Comparison of ENCODE assay signal across 18 mouse cellular contexts in the genomic region with DNA sequence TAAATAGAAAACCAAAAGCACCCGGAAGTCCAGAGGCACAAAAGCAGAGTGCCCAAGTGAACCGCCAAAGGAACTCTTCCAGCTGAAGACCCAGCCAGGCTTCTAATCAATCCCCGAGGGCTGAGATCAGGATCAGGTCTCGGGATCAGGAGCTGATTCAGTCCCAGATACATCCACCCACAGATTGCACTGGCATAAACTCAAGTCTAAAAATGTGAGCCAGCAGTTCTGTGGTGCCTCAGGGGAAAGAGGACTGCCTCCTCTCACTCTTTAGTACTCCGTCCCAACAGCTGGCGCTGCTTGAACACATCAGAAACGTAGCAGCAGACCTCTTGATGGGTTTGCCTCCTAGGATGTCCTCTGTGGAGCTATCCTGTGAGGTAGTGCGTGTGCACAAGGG. TPM values are rescaled to one million over a fixed set of nuclear protein-coding genes. Genes with fewer than 3 reads are reported as not detected.
DNase-seq lines count a peak whose midpoint lies in the region; ATAC-seq and TF ChIP-seq lines count a peak whose summit lies in the region.
"Had no signal": no experiment of that assay in that cellular context is flagged by ENCODE, and none has a peak within 500 bp of the region (broad histone marks: within the 10 kb centered on the region; RNA-seq: fewer than 3 reads in every experiment).

No protein-coding gene starts in this region.

- ATAC-seq in forebrain, postnatal 0 days: no peak
- ATAC-seq in forebrain, embryonic 16.5 days: no peak
- no peak for ATAC-seq in embryonic facial prominence, embryonic 14.5 days (ENCODE audit: low read depth)
- ATAC-seq in limb, embryonic 14.5 days (ENCODE audit: low FRiP score, low read depth): no peak
- no peak for ATAC-seq in inflammation-experienced regulatory T-cells, adult 6 months

- no peak for DNase-seq in forebrain, postnatal 0 days
- peak; percentile 55 for DNase-seq in 3T3-L1 (ENCODE audit: low read depth, low spot score)
- peak; percentile 22 for DNase-seq in embryonic facial prominence, embryonic 14.5 days (ENCODE audit: low spot score)
- DNase-seq in limb, embryonic 14.5 days (ENCODE audit: low spot score): no peak
- DNase-seq in adrenal gland, adult 18-20 months (ENCODE audit: low spot score in 2 of 2): no peak
- no peak for DNase-seq in cerebellum, postnatal 25 days
- DNase-seq: adrenal gland, adult 2 months; B cell, adult 2 months; cerebellum, adult 18-20 months; heart, adult 18-20 months had no signal

- no peaks in the 10 kb centered on the region for H3K27me3 ChIP-seq in forebrain, postnatal 0 days (ENCODE audit: insufficient read depth, low read length)
- peaks cover 9% of the 10 kb centered on the region; the same call in 1 of the 2 replicates for H3K27me3 ChIP-seq in forebrain, embryonic 16.5 days (replicated peaks; ENCODE audit: control insufficient read depth, insufficient read depth, low read length)
- no peaks in the 10 kb centered on the region for H3K27me3 ChIP-seq in embryonic facial prominence, embryonic 14.5 days (replicated peaks; ENCODE audit: control insufficient read depth, insufficient read depth, low read length)
- no peaks in the 10 kb centered on the region for H3K27me3 ChIP-seq in limb, embryonic 14.5 days (ENCODE audit: control insufficient read depth, insufficient read depth, low read length)

- TF ChIP-seq CTCF in forebrain, postnatal 0 days (IDR thresholded peaks at IDR 0.05; ENCODE audit: low read depth): no peak

- no peak for TF ChIP-seq POLR2A in limb, embryonic 14.5 days (IDR thresholded peaks at IDR 0.05; ENCODE audit: borderline replicate concordance, extremely low read depth, insufficient read depth, insufficient read length)

- H3K9me3 ChIP-seq in forebrain, postnatal 0 days (ENCODE audit: low read length): no peaks in the 10 kb centered on the region
- H3K9me3 ChIP-seq in forebrain, embryonic 16.5 days (ENCODE audit: control insufficient read depth, low read length): no peaks in the 10 kb centered on the region
- H3K9me3 ChIP-seq in embryonic facial prominence, embryonic 14.5 days (ENCODE audit: control insufficient read depth, low read length): no peaks in the 10 kb centered on the region
- no peaks in the 10 kb centered on the region for H3K9me3 ChIP-seq in limb, embryonic 14.5 days (ENCODE audit: control insufficient read depth, low read length)
- H3K9me3 ChIP-seq: intestine, embryonic 15.5 days had no signal

- H3K36me3 ChIP-seq in forebrain, postnatal 0 days (ENCODE audit: insufficient read depth): no peaks in the 10 kb centered on the region
- H3K36me3 ChIP-seq in forebrain, embryonic 16.5 days (ENCODE audit: control insufficient read depth, insufficient read depth): no peaks in the 10 kb centered on the region
- H3K36me3 ChIP-seq in embryonic facial prominence, embryonic 14.5 days (ENCODE audit: control insufficient read depth, insufficient read depth, low read length): no peaks in the 10 kb centered on the region
- H3K36me3 ChIP-seq in limb, embryonic 14.5 days (ENCODE audit: control insufficient read depth, insufficient read depth, low read length): no peaks in the 10 kb centered on the region
- H3K36me3 ChIP-seq: intestine, embryonic 15.5 days had no signal

- peak overlapping the region; percentile 74; the same call in 1 of the 2 replicates for H3K4me2 ChIP-seq in forebrain, postnatal 0 days (ENCODE audit: low read depth)
- no peak overlapping the region for H3K4me2 ChIP-seq in forebrain, embryonic 16.5 days (ENCODE audit: low read length)
- peak overlapping the region; percentile 71; the same call in 1 of the 2 replicates for H3K4me2 ChIP-seq in embryonic facial prominence, embryonic 14.5 days (ENCODE audit: low read depth, low read length)
- no peak overlapping the region for H3K4me2 ChIP-seq in limb, embryonic 14.5 days (replicated peaks; ENCODE audit: low read depth, low read length, severe bottlenecking)

- 78% methylated on average over 8 of the region's 8 CpGs for WGBS in forebrain, postnatal 0 days
- WGBS in forebrain, embryonic 16.5 days: 80% methylated on average over 8 of the region's 8 CpGs
- WGBS in embryonic facial prominence, embryonic 14.5 days: 60% methylated on average over 8 of the region's 8 CpGs
- 72% methylated on average over 8 of the region's 8 CpGs for WGBS in limb, embryonic 14.5 days

- H3K9ac ChIP-seq in forebrain, postnatal 0 days: no peak overlapping the region
- H3K9ac ChIP-seq in forebrain, embryonic 16.5 days (replicated peaks; ENCODE audit: low read depth, low read length): no peak overlapping the region
- H3K9ac ChIP-seq in embryonic facial prominence, embryonic 14.5 days (ENCODE audit: low read depth, low read length): peak overlapping the region; percentile 74; the same call in 1 of the 2 replicates
- H3K9ac ChIP-seq in limb, embryonic 14.5 days (ENCODE audit: low read depth, low read length, severe bottlenecking): peak overlapping the region; percentile 74; the same call in 1 of the 2 replicates
- H3K9ac ChIP-seq: liver, embryonic 14.5 days had no signal

- no peak overlapping the region for H3K4me3 ChIP-seq in forebrain, postnatal 0 days (ENCODE audit: low read depth, low read length)
- no peak overlapping the region for H3K4me3 ChIP-seq in forebrain, embryonic 16.5 days (replicated peaks; ENCODE audit: low read length)
- H3K4me3 ChIP-seq in embryonic facial prominence, embryonic 14.5 days (ENCODE audit: low read depth, low read length): no peak overlapping the region
- H3K4me3 ChIP-seq in limb, embryonic 14.5 days (replicated peaks; ENCODE audit: low read length): no peak overlapping the region

- no peak overlapping the region for H3K27ac ChIP-seq in forebrain, postnatal 0 days (ENCODE audit: low read depth, low read length)
- no peak overlapping the region for H3K27ac ChIP-seq in forebrain, embryonic 16.5 days (ENCODE audit: low read length)
- H3K27ac ChIP-seq in embryonic facial prominence, embryonic 14.5 days (replicated peaks; ENCODE audit: low read depth, low read length): no peak overlapping the region
- no peak overlapping the region for H3K27ac ChIP-seq in limb, embryonic 14.5 days (replicated peaks; ENCODE audit: low read depth, low read length)
- H3K27ac ChIP-seq: liver, embryonic 14.5 days had no signal

- H3K4me1 ChIP-seq in forebrain, postnatal 0 days (ENCODE audit: insufficient read depth): peaks cover 11% of the 10 kb centered on the region
- peaks cover 8% of the 10 kb centered on the region for H3K4me1 ChIP-seq in forebrain, embryonic 16.5 days (replicated peaks; ENCODE audit: control insufficient read depth, insufficient read depth, low read length)
- H3K4me1 ChIP-seq in embryonic facial prominence, embryonic 14.5 days (ENCODE audit: control insufficient read depth, insufficient read depth, low read length): peaks cover 9% of the 10 kb centered on the region; the same call in 1 of the 2 replicates
- peaks cover 8% of the 10 kb centered on the region for H3K4me1 ChIP-seq in limb, embryonic 14.5 days (ENCODE audit: control insufficient read depth, insufficient read depth, low read length)

RNA-seq across cellular contexts. Expression of a gene that starts 16.4 kb away (rescaled TPM):
- total RNA-seq in forebrain, postnatal 0 days (2014; rRNA removed): 4.5 and 5.9 TPM in 2 replicates
- polyA plus RNA-seq in forebrain, postnatal 0 days (2015; fragmentation: Nextera tagmentation; extraction: Ambion mirVana): 6.8 TPM in 2 replicates
- 0.86 and 1.5 TPM in 2 replicates for polyA plus RNA-seq in forebrain, embryonic 16.5 days (2015; fragmentation: Nextera tagmentation; extraction: Ambion mirVana)
- polyA plus RNA-seq in embryonic facial prominence, embryonic 14.5 days (2014; fragmentation: Nextera tagmentation; extraction: Ambion mirVana): 0.26 and 0.46 TPM in 2 replicates
- polyA plus RNA-seq in limb, embryonic 14.5 days (2012; rRNA removed): 0.49 and 0.58 TPM in 2 replicates
- 0.17 and 0.69 TPM in 2 replicates for polyA plus RNA-seq in limb, embryonic 14.5 days (2014; fragmentation: Nextera tagmentation; extraction: Ambion mirVana)
- total RNA-seq in adrenal gland, adult 18-20 months (2021): not detected
- polyA plus RNA-seq in inflammation-experienced regulatory T-cells, adult 6 months (2017; shearing (Covaris generic)): not detected
- total RNA-seq: adrenal gland, adult 2 months; heart, adult 18-20 months had no signal
- polyA plus RNA-seq: adrenal gland, adult 2 months; erythroblast, embryonic 14.5 days; heart, postnatal 0 days; intestine, embryonic 15.5 days; liver, embryonic 14.5 days; lung, postnatal 0 days; urinary bladder, adult 2 months had no signal

RNA-seq across cellular contexts. Expression of a gene that starts 19.4 kb away (rescaled TPM):
- 6.2 and 10.6 TPM in 2 replicates for total RNA-seq in forebrain, postnatal 0 days (2014; rRNA removed)
- polyA plus RNA-seq in forebrain, postnatal 0 days (2015; fragmentation: Nextera tagmentation; extraction: Ambion mirVana): 1.9 and 2.1 TPM in 2 replicates
- 0.99 and 1.4 TPM in 2 replicates for polyA plus RNA-seq in forebrain, embryonic 16.5 days (2015; fragmentation: Nextera tagmentation; extraction: Ambion mirVana)
- 34.5 and 35.8 TPM in 2 replicates for polyA plus RNA-seq in embryonic facial prominence, embryonic 14.5 days (2014; fragmentation: Nextera tagmentation; extraction: Ambion mirVana)
- 232 and 360 TPM in 2 replicates for polyA plus RNA-seq in limb, embryonic 14.5 days (2012; rRNA removed)
- polyA plus RNA-seq in limb, embryonic 14.5 days (2014; fragmentation: Nextera tagmentation; extraction: Ambion mirVana): 51.3 and 64.9 TPM in 2 replicates
- total RNA-seq in adrenal gland, adult 18-20 months (2021): 10 to 100 TPM in 1 of 2 experiments, 1 to 10 TPM in 1; 9.5 to 11.7 TPM
- not detected for polyA plus RNA-seq in inflammation-experienced regulatory T-cells, adult 6 months (2017; shearing (Covaris generic))

RNA-seq across cellular contexts. Expression of a gene that starts 21.6 kb away (rescaled TPM):
- 4.2 and 7.5 TPM in 2 replicates for total RNA-seq in forebrain, postnatal 0 days (2014; rRNA removed)
- 1.8 and 1.9 TPM in 2 replicates for polyA plus RNA-seq in forebrain, postnatal 0 days (2015; fragmentation: Nextera tagmentation; extraction: Ambion mirVana)
- 4.7 and 5.5 TPM in 2 replicates for polyA plus RNA-seq in forebrain, embryonic 16.5 days (2015; fragmentation: Nextera tagmentation; extraction: Ambion mirVana)
- polyA plus RNA-seq in embryonic facial prominence, embryonic 14.5 days (2014; fragmentation: Nextera tagmentation; extraction: Ambion mirVana): 2.4 and 3.0 TPM in 2 replicates
- polyA plus RNA-seq in limb, embryonic 14.5 days (2012; rRNA removed): 8.6 and 11.5 TPM in 2 replicates
- 3.2 and 3.4 TPM in 2 replicates for polyA plus RNA-seq in limb, embryonic 14.5 days (2014; fragmentation: Nextera tagmentation; extraction: Ambion mirVana)
- 1 to 10 TPM; 1.8 to 2.2 TPM for total RNA-seq in adrenal gland, adult 18-20 months (2021)
- polyA plus RNA-seq in inflammation-experienced regulatory T-cells, adult 6 months (2017; shearing (Covaris generic)): 1 to 10 TPM in 2 of 3 experiments, under 1 TPM in 1; 0.67 to 1.9 (median 1.5) TPM

RNA-seq across cellular contexts. Expression of a gene that starts 57.1 kb away (rescaled TPM):
- 117 and 162 TPM in 2 replicates for total RNA-seq in forebrain, postnatal 0 days (2014; rRNA removed)
- polyA plus RNA-seq in forebrain, postnatal 0 days (2015; fragmentation: Nextera tagmentation; extraction: Ambion mirVana): 69.6 and 73.8 TPM in 2 replicates
- 76.1 and 89.5 TPM in 2 replicates for polyA plus RNA-seq in forebrain, embryonic 16.5 days (2015; fragmentation: Nextera tagmentation; extraction: Ambion mirVana)
- 77.1 and 90.9 TPM in 2 replicates for polyA plus RNA-seq in embryonic facial prominence, embryonic 14.5 days (2014; fragmentation: Nextera tagmentation; extraction: Ambion mirVana)
- polyA plus RNA-seq in limb, embryonic 14.5 days (2012; rRNA removed): 124 and 176 TPM in 2 replicates
- polyA plus RNA-seq in limb, embryonic 14.5 days (2014; fragmentation: Nextera tagmentation; extraction: Ambion mirVana): 87.2 and 101 TPM in 2 replicates
- 10 to 100 TPM; 29.8 to 38.3 TPM for total RNA-seq in adrenal gland, adult 18-20 months (2021)
- polyA plus RNA-seq in inflammation-experienced regulatory T-cells, adult 6 months (2017; shearing (Covaris generic)): 10 to 100 TPM; 11.8 to 28.7 (median 13.4) TPM

Comparison
In these comparisons a context has a peak if more than half of its experiments do, and no peak if none do; other contexts are left out.
1. H3K4me2 ChIP-seq: peak in forebrain, postnatal 0 days (single experiment) and embryonic facial prominence, embryonic 14.5 days (single experiment); none in forebrain, embryonic 16.5 days (single experiment) and limb, embryonic 14.5 days (single experiment).
2. DNase-seq: peak in 3T3-L1 (single experiment) and embryonic facial prominence, embryonic 14.5 days (single experiment); none in forebrain, postnatal 0 days (single experiment), limb, embryonic 14.5 days (single experiment), adrenal gland, adult 18-20 months (0 of 2) and cerebellum, postnatal 25 days (0 of 2).
3. H3K9ac ChIP-seq: peak in embryonic facial prominence, embryonic 14.5 days (single experiment) and limb, embryonic 14.5 days (single experiment); none in forebrain, postnatal 0 days (single experiment) and forebrain, embryonic 16.5 days (single experiment).
4. RNA of a gene that starts 19.4 kb away (polyA plus RNA-seq): 51.3 to 360 TPM in limb, embryonic 14.5 days and 34.5 to 35.8 TPM in embryonic facial prominence, embryonic 14.5 days; 1.9 to 2.1 TPM in forebrain, postnatal 0 days, 0.99 to 1.4 TPM in forebrain, embryonic 16.5 days and not detected in inflammation-experienced regulatory T-cells, adult 6 months; every median in the first group is over 10 times any median in the second.